Mouse (Mus musculus) heart, postnatal 0 days (tissue): ENCODE measurements around the gene Zbtb38.

ENCODE experiments used
- CTCF ChIP-seq: IDR thresholded peaks from 2 replicates; pipeline ENCODE4 v1.5.1; 2016; ENCODE audit warnings: antibody characterized with exemption, control low read depth, low read depth
- EP300 ChIP-seq: IDR thresholded peaks from 2 replicates; pipeline ENCODE4 v1.6.1; 2016; ENCODE audit warnings: antibody characterized with exemption, low read depth

GRCm38 (mm10) chr9:96797311-96797710, 44.7 kb upstream of the Zbtb38 start:
- no peak for TF ChIP-seq CTCF
- TF ChIP-seq EP300: no peak
